Mouse (Mus musculus): Measurements from ENCODE around the gene 4930455H04Rik. TPM values are rescaled to one million over a fixed set of nuclear protein-coding genes. Genes with fewer than 3 reads are reported as not detected.

The 4930455H04Rik gene
- total and polyA plus RNA-seq, 2 experiments from 2014 or later, result not detected

- 0 out of 2 replicates have a peak, but pooled peaks cover 2% of the 10 kb centered on the region for H3K36me3 ChIP-seq (ENCODE audit: insufficient read depth)
- H3K4me3 ChIP-seq (ENCODE audit: low read depth, low read length), result no peak overlapping the region
- H3K4me2 ChIP-seq (ENCODE audit: low read depth), result no peak overlapping the region
- no peak overlapping the region for H3K9ac ChIP-seq
- H3K27me3 ChIP-seq (ENCODE audit: insufficient read depth, low read length), result no peaks in the 10 kb centered on the region
- H3K27ac ChIP-seq (ENCODE audit: low read depth, low read length), result no peak overlapping the region
- DNase-seq, result no peak
- 88% methylated on average over 1 of the region's 1 CpGs for WGBS
- no peak for ATAC-seq
- no peaks in the 10 kb centered on the region for H3K9me3 ChIP-seq (ENCODE audit: low read length)
- TF ChIP-seq CTCF (IDR thresholded peaks at IDR 0.05; ENCODE audit: low read depth), result no peak
- no peaks in the 10 kb centered on the region for H3K4me1 ChIP-seq (ENCODE audit: insufficient read depth)
Measured at GRCm38 (mm10) chr3:116941559-116942117, 26.4 kb upstream of the 4930455H04Rik start.

- Histone ChIP-seq H3K27ac (ENCODE audit: low read depth, low read length) (no peak overlapping the region), H3K4me2 (ENCODE audit: low read depth) (no peak overlapping the region), H3K27me3 (ENCODE audit: insufficient read depth, low read length) (no peaks in the 10 kb centered on the region), H3K4me3 (ENCODE audit: low read depth, low read length) (no peak overlapping the region), H3K4me1 (ENCODE audit: insufficient read depth) (no peaks in the 10 kb centered on the region), H3K9ac (no peak overlapping the region), H3K9me3 (ENCODE audit: low read length) (no peaks in the 10 kb centered on the region), H3K36me3 (ENCODE audit: insufficient read depth) (0 out of 2 replicates have a peak, but pooled peaks cover 4% of the 10 kb centered on the region)
- DNase-seq (no peak), ATAC-seq (no peak)
- 74% methylated on average over 6 of the region's 6 CpGs for WGBS
- TF ChIP-seq CTCF (IDR thresholded peaks at IDR 0.05; ENCODE audit: low read depth), result no peak
Measured at GRCm38 (mm10) chr3:116942751-116943150, 25.3 kb upstream of the 4930455H04Rik start.

DNA sequence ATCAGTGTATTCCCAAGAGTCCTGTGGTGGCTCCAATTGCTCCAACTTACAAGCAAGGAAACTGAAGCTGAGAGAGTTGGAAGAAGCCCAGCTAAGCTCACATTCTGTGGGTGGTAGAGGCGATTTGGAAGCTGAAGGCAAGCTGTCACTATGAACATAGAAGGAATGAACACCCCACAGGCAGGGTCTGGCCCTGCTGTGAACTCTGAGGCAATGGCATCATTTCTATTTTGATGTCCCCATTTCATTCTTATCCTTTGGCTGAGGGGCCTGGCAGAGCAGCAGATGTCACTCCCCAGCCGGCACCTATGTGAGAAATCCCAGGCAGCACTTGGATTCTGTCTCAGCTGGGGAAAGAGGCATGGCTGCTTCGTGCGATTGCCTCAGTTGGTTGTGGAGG is 24.6 kb upstream of the 4930455H04Rik start:
- no peak for DNase-seq
- ATAC-seq, result no peak
- Histone ChIP-seq H3K4me1 (ENCODE audit: insufficient read depth) (no peaks in the 10 kb centered on the region), H3K9ac (no peak overlapping the region), H3K4me3 (ENCODE audit: low read depth, low read length) (no peak overlapping the region), H3K36me3 (ENCODE audit: insufficient read depth) (0 out of 2 replicates have a peak, but pooled peaks cover 4% of the 10 kb centered on the region), H3K27me3 (ENCODE audit: insufficient read depth, low read length) (no peaks in the 10 kb centered on the region), H3K27ac (ENCODE audit: low read depth, low read length) (no peak overlapping the region), H3K4me2 (ENCODE audit: low read depth) (no peak overlapping the region), H3K9me3 (ENCODE audit: low read length) (no peaks in the 10 kb centered on the region)
- 68% methylated on average over 4 of the region's 4 CpGs for WGBS
- no peak for TF ChIP-seq CTCF (IDR thresholded peaks at IDR 0.05; ENCODE audit: low read depth)

DNA sequence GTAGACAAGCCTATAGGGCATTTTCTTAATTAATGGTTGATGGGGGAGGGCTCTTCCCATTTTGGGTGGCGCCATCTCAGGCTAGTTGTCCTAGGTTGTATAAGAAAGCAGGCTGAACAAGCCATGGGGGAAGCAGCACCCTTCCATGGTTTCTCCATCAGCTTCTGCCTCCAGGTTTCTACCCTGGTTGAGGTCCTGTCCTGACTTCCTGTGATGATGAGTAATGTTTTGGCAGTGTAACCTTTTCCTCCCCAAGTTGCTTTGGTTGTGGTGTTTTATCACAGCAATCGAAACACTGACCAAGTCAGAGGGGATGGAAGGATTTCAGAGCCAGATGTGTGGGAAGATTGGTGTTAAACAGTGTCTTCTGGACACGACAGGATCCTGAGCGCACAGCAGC is 21.6 kb upstream of the 4930455H04Rik start:
- 88% methylated on average over 4 of the region's 4 CpGs for WGBS
- Histone ChIP-seq H3K27me3 (ENCODE audit: insufficient read depth, low read length) (no peaks in the 10 kb centered on the region), H3K27ac (ENCODE audit: low read depth, low read length) (no peak overlapping the region), H3K9me3 (ENCODE audit: low read length) (no peaks in the 10 kb centered on the region), H3K4me1 (ENCODE audit: insufficient read depth) (no peaks in the 10 kb centered on the region), H3K4me3 (ENCODE audit: low read depth, low read length) (no peak overlapping the region), H3K36me3 (ENCODE audit: insufficient read depth) (0 out of 2 replicates have a peak, but pooled peaks cover 4% of the 10 kb centered on the region), H3K9ac (no peak overlapping the region), H3K4me2 (ENCODE audit: low read depth) (no peak overlapping the region)
- DNase-seq (no peak), ATAC-seq (no peak)
- TF ChIP-seq CTCF (IDR thresholded peaks at IDR 0.05; ENCODE audit: low read depth), result no peak

DNA sequence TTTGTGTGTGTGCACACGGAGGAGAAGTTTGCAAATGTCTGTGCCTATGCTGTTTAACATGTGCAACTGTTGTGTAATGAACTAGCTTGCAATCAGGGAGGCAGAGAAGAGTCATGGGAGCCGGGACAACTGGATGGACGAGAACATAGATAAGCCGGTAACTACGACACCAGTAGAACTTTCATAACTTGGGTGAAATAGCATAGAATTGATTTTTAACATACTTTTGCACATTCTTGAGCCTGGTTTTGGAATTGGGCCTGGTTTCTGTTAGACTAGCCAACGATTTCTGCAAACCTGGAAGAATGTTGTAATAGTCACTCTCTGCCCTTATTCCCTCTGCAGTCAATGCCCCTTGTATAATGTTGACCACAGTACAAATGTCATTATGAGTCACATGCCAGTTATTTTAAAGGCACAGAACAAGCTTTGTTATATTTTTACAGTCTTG is 17.4 kb upstream of the 4930455H04Rik start:
- H3K36me3 ChIP-seq (ENCODE audit: insufficient read depth), result 0 out of 2 replicates have a peak, but pooled peaks cover 4% of the 10 kb centered on the region
- DNase-seq (no peak), ATAC-seq (no peak)
- no peak overlapping the region for H3K27ac ChIP-seq (ENCODE audit: low read depth, low read length)
- no peaks in the 10 kb centered on the region for H3K27me3 ChIP-seq (ENCODE audit: insufficient read depth, low read length)
- no peak overlapping the region for H3K9ac ChIP-seq
- H3K4me3 ChIP-seq (ENCODE audit: low read depth, low read length), result no peak overlapping the region
- H3K4me2 ChIP-seq (ENCODE audit: low read depth), result no peak overlapping the region
- H3K4me1 ChIP-seq (ENCODE audit: insufficient read depth), result no peaks in the 10 kb centered on the region
- no peak for TF ChIP-seq CTCF (IDR thresholded peaks at IDR 0.05; ENCODE audit: low read depth)
- H3K9me3 ChIP-seq (ENCODE audit: low read length), result no peaks in the 10 kb centered on the region
- WGBS, result 87% methylated on average over 6 of the region's 6 CpGs

DNA sequence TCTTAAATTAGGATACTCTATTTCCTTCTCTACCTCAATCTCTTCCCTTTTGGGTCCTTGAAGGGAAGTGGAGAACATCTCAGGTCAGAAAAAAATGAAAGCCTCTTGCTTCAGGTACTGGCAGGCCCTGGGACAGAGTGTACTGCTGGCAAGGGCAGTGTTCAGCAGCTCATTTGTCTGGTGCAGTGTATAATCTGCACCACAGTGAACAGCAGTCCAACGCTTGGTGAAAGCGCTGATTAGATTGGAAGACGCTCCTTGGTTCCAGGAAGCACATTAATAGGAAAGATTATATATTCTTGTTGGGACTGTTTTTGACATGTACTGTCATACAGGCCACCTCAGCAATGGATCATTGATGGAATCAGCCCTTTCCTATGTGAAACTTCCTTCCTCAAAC is 16.6 kb upstream of the 4930455H04Rik start:
- no peak for ATAC-seq
- H3K4me3 ChIP-seq (ENCODE audit: low read depth, low read length), result no peak overlapping the region
- no peaks in the 10 kb centered on the region for H3K9me3 ChIP-seq (ENCODE audit: low read length)
- H3K36me3 ChIP-seq (ENCODE audit: insufficient read depth), result 0 out of 2 replicates have a peak, but pooled peaks cover 3% of the 10 kb centered on the region
- no peak overlapping the region for H3K9ac ChIP-seq
- no peak for TF ChIP-seq CTCF (IDR thresholded peaks at IDR 0.05; ENCODE audit: low read depth)
- 97% methylated on average over 3 of the region's 3 CpGs for WGBS
- no peak overlapping the region for H3K27ac ChIP-seq (ENCODE audit: low read depth, low read length)
- DNase-seq, result no peak
- H3K4me2 ChIP-seq (ENCODE audit: low read depth), result no peak overlapping the region
- H3K27me3 ChIP-seq (ENCODE audit: insufficient read depth, low read length), result no peaks in the 10 kb centered on the region
- no peaks in the 10 kb centered on the region for H3K4me1 ChIP-seq (ENCODE audit: insufficient read depth)

DNA sequence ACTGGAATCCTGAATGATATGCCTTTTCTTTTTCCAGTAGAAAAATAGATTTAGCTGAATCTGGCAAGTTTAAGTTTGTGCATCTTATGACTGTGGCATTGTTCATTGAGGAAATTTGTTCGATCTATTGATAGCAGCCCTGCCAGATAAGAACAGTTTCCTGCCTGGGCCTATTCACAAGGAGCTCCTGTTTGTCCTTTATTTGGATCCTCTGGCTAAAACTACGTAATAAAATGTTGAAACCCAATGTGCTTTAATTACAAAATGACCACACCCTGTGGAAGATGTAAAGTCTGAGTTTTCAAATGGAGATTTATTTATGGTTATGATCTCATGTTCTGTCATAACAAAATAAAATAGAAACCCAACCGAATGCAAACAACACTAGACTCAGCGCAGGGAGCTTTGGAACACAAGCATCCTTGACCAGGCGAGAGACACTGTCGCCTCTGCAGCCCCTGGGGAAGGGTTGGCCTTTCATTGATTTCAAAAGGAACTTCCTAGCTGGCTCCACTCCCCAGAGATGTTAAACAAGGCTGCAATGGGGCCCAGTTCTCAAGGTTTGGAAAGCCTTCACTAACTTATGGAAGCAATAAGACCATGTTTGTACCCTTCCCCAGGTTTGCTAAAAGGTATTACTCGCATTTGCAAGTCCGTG is 15.7 kb upstream of the 4930455H04Rik start:
- H3K4me2 ChIP-seq (ENCODE audit: low read depth), result no peak overlapping the region
- H3K27me3 ChIP-seq (ENCODE audit: insufficient read depth, low read length), result no peaks in the 10 kb centered on the region
- H3K4me1 ChIP-seq (ENCODE audit: insufficient read depth), result no peaks in the 10 kb centered on the region
- H3K4me3 ChIP-seq (ENCODE audit: low read depth, low read length), result no peak overlapping the region
- H3K36me3 ChIP-seq (ENCODE audit: insufficient read depth), result no peaks in the 10 kb centered on the region
- DNase-seq (no peak), ATAC-seq (no peak)
- H3K9ac ChIP-seq, result no peak overlapping the region
- H3K27ac ChIP-seq (ENCODE audit: low read depth, low read length), result no peak overlapping the region
- WGBS, result 88% methylated on average over 8 of the region's 8 CpGs
- no peaks in the 10 kb centered on the region for H3K9me3 ChIP-seq (ENCODE audit: low read length)
- no peak for TF ChIP-seq CTCF (IDR thresholded peaks at IDR 0.05; ENCODE audit: low read depth)
